Mouse (Mus musculus): Measurements from ENCODE around the gene Nab1.

Gene Nab1

GRCm38 (mm10) chr1:52474291-52474690, 26.2 kb downstream of the Nab1 start:
- DNase-seq (ENCODE audit: extremely low spot score, low read depth, low spot score): no peak

- DNase-seq (ENCODE audit: extremely low spot score, low read depth, low spot score): no peak
These were observed 29.5 kb downstream of the Nab1 start for GRCm38 (mm10) chr1:52470811-52471489.

GRCm38 (mm10) chr1:52470326-52470725, 30.2 kb downstream of the Nab1 start:
- no peak for DNase-seq (ENCODE audit: extremely low spot score, low read depth, low spot score)

- no peak for DNase-seq (ENCODE audit: extremely low spot score, low read depth, low spot score)
These were observed 33.9 kb downstream of the Nab1 start for GRCm38 (mm10) chr1:52466518-52467120.

- no peak for DNase-seq (ENCODE audit: extremely low spot score, low read depth, low spot score)
These were observed 34.6 kb downstream of the Nab1 start for GRCm38 (mm10) chr1:52465830-52466229.

- DNase-seq (ENCODE audit: extremely low spot score, low read depth, low spot score): no peak
These were observed 35.2 kb downstream of the Nab1 start for GRCm38 (mm10) chr1:52465264-52465663.

GRCm38 (mm10) chr1:52463305-52463704, 37.2 kb downstream of the Nab1 start:
- no peak for DNase-seq (ENCODE audit: extremely low spot score, low read depth, low spot score)

- no peak for DNase-seq (ENCODE audit: extremely low spot score, low read depth, low spot score)
These were observed 43.9 kb downstream of the Nab1 start for GRCm38 (mm10) chr1:52456571-52456970.

- DNase-seq (ENCODE audit: extremely low spot score, low read depth, low spot score): no peak
These were observed 45.9 kb downstream of the Nab1 start for GRCm38 (mm10) chr1:52454509-52455001.

GRCm38 (mm10) chr1:52451360-52451759, 49.1 kb downstream of the Nab1 start:
- DNase-seq (ENCODE audit: extremely low spot score, low read depth, low spot score): no peak

GRCm38 (mm10) chr1:52435856-52436255, 64.6 kb downstream of the Nab1 start:
- DNase-seq (ENCODE audit: extremely low spot score, low read depth, low spot score): no peak

GRCm38 (mm10) chr1:52434085-52434484, 66.4 kb downstream of the Nab1 start:
- DNase-seq (ENCODE audit: extremely low spot score, low read depth, low spot score): no peak

GRCm38 (mm10) chr1:52431806-52432205, 68.7 kb downstream of the Nab1 start:
- DNase-seq (ENCODE audit: extremely low spot score, low read depth, low spot score): no peak

- no peak for DNase-seq (ENCODE audit: extremely low spot score, low read depth, low spot score)
These were observed 69.9 kb downstream of the Nab1 start for GRCm38 (mm10) chr1:52430606-52431005.

GRCm38 (mm10) chr1:52430116-52430515, 70.4 kb downstream of the Nab1 start:
- no peak for DNase-seq (ENCODE audit: extremely low spot score, low read depth, low spot score)

GRCm38 (mm10) chr1:52427841-52428464, 72.5 kb downstream of the Nab1 start:
- DNase-seq (ENCODE audit: extremely low spot score, low read depth, low spot score): no peak

- no peak for DNase-seq (ENCODE audit: extremely low spot score, low read depth, low spot score)
These were observed 76.6 kb downstream of the Nab1 start for GRCm38 (mm10) chr1:52423846-52424245.

GRCm38 (mm10) chr1:52423057-52423456, 77.4 kb downstream of the Nab1 start:
- DNase-seq (ENCODE audit: extremely low spot score, low read depth, low spot score): no peak

GRCm38 (mm10) chr1:52422137-52422536, 78.3 kb downstream of the Nab1 start:
- no peak for DNase-seq (ENCODE audit: extremely low spot score, low read depth, low spot score)

GRCm38 (mm10) chr1:52421623-52422022, 78.9 kb downstream of the Nab1 start:
- no peak for DNase-seq (ENCODE audit: extremely low spot score, low read depth, low spot score)

GRCm38 (mm10) chr1:52419088-52419819, 81.2 kb downstream of the Nab1 start:
- no peak for DNase-seq (ENCODE audit: extremely low spot score, low read depth, low spot score)
